Mouse (Mus musculus) embryonic fibroblast, embryonic 13.5 days (primary cell): ENCODE results near the gene Enkur.

Experiments used
- CTCF ChIP-seq: IDR thresholded peaks from 2 replicates; pipeline ENCODE4 v1.5.1; 2011; ENCODE audit warnings: mild to moderate bottlenecking, control low read depth, low read length, moderate library complexity, borderline replicate concordance; ENCODE audit not compliant: insufficient read depth
- POLR2A ChIP-seq: IDR thresholded peaks from 2 replicates; pipeline ENCODE4 v1.6.1; 2011; ENCODE audit warnings: low read depth, mild to moderate bottlenecking, control low read depth, low read length, moderate library complexity

- TF ChIP-seq POLR2A, result no peak
- TF ChIP-seq CTCF, result no peak
These were observed 17.6 kb upstream of the Enkur start for GRCm38 (mm10) chr2:21222453-21223384.
